Mouse (Mus musculus) megakaryocyte, adult 5-6 weeks (primary cell): Measurements from ENCODE around the gene Cachd1. TPM values are rescaled to one million over a fixed set of nuclear protein-coding genes. Genes with fewer than 3 reads are reported as not detected.
A peak's percentile ranks its signal among the peaks of the same experiment; 100 is the strongest.

Experiments used
- ATAC-seq: 2 replicates; pipeline ENCODE4 v1.8.0; 2016; ENCODE audit warnings: mild to moderate bottlenecking, inconsistent platforms; ENCODE audit not compliant: poor library complexity, severe bottlenecking
- total RNA-seq, 2 experiments: library from RNA; stranded (forward) in 1 of 2; stranded (reverse) in 1 of 2; fragments of 153-499, 151-499 nt in 1 of 2; fragments of 221-1000, 200-1000 nt in 1 of 2; gene quantifications; 2 replicates each; pipeline versions ENCODE4 v1.2.3 to v1.2.4; 2015 to 2017

The Cachd1 gene
- total RNA-seq, 2 experiments from 2014 or later: 0.18 TPM; not detected in 1

- no peak for ATAC-seq
These were observed 138.6 kb downstream of the Cachd1 start for GRCm38 (mm10) chr4:100915093-100915492.

- no peak for ATAC-seq
These were observed 141.0 kb downstream of the Cachd1 start for GRCm38 (mm10) chr4:100917511-100917910.

- no peak for ATAC-seq
These were observed 143.9 kb downstream of the Cachd1 start for GRCm38 (mm10) chr4:100920413-100920812.

- ATAC-seq: no peak
These were observed 146.5 kb downstream of the Cachd1 start for GRCm38 (mm10) chr4:100922816-100923554.

- ATAC-seq: no peak
These were observed 147.1 kb downstream of the Cachd1 start for GRCm38 (mm10) chr4:100923598-100923997.

GRCm38 (mm10) chr4:100924276-100924675 is 147.8 kb downstream of the Cachd1 start:
- no peak for ATAC-seq

GRCm38 (mm10) chr4:100925153-100925552 is 148.7 kb downstream of the Cachd1 start:
- ATAC-seq: no peak

- no peak for ATAC-seq
These were observed 150.1 kb downstream of the Cachd1 start for GRCm38 (mm10) chr4:100926608-100927007.

- ATAC-seq: no peak
These were observed 150.6 kb downstream of the Cachd1 start for GRCm38 (mm10) chr4:100927059-100927458.

GRCm38 (mm10) chr4:100943689-100944088 is 167.2 kb downstream of the Cachd1 start:
- no peak for ATAC-seq

GRCm38 (mm10) chr4:100944276-100944675 is 167.8 kb downstream of the Cachd1 start:
- ATAC-seq: no peak

- ATAC-seq: no peak
These were observed 168.9 kb downstream of the Cachd1 start for GRCm38 (mm10) chr4:100945171-100945899.

- 0 out of 2 replicates have a peak, but pooled peaks have one; percentile 30 for ATAC-seq
These were observed 172.3 kb downstream of the Cachd1 start for GRCm38 (mm10) chr4:100948494-100949425.

GRCm38 (mm10) chr4:100950316-100950715 is 173.8 kb downstream of the Cachd1 start:
- no peak for ATAC-seq

- ATAC-seq: no peak
These were observed 175.4 kb downstream of the Cachd1 start for GRCm38 (mm10) chr4:100951876-100952275.

GRCm38 (mm10) chr4:100963341-100963740 is 186.9 kb downstream of the Cachd1 start:
- ATAC-seq: no peak

- ATAC-seq: no peak
These were observed 187.3 kb downstream of the Cachd1 start for GRCm38 (mm10) chr4:100963796-100964195.

GRCm38 (mm10) chr4:100967703-100968392 is 191.4 kb downstream of the Cachd1 start:
- ATAC-seq: no peak

- ATAC-seq: no peak
These were observed 197.4 kb downstream of the Cachd1 start for GRCm38 (mm10) chr4:100973641-100974454.
